Mouse (Mus musculus) neural tube, embryonic 14.5 days (tissue): ENCODE data around the gene Rbmxl2. TPM values are rescaled to one million over a fixed set of nuclear protein-coding genes. Genes with fewer than 3 reads are reported as not detected.
A peak's percentile ranks its signal among the peaks of the same experiment; 100 is the strongest.

ENCODE experiments used
- ATAC-seq: fragments of 200-750 bp; cut with Nextera tagmentation; 2 replicates; pipeline ENCODE4 v1.8.0; 2017; ENCODE audit warnings: low read depth, mild to moderate bottlenecking, moderate TSS enrichment, moderate library complexity
- H3K27ac ChIP-seq: fragments of 300-500 bp; sonication (generic); 2 replicates; pipeline ENCODE4 v1.5.1; 2014; ENCODE audit warnings: low read depth, mild to moderate bottlenecking, control low read depth, low read length, moderate library complexity, mixed read lengths
- H3K27me3 ChIP-seq: fragments of 300-500 bp; sonication (generic); 2 replicates; pipeline ENCODE4 v1.6.1; 2014; ENCODE audit warnings: low read length; ENCODE audit not compliant: control insufficient read depth, insufficient read depth
- H3K36me3 ChIP-seq: fragments of 300-500 bp; sonication (generic); 2 replicates; pipeline ENCODE4 v1.6.1; 2014; ENCODE audit warnings: low read length, mixed read lengths; ENCODE audit not compliant: control insufficient read depth, insufficient read depth
- H3K4me1 ChIP-seq: fragments of 300-500 bp; sonication (generic); 2 replicates; pipeline ENCODE4 v1.6.1; 2014; ENCODE audit warnings: low read length; ENCODE audit not compliant: control insufficient read depth, insufficient read depth
- H3K4me2 ChIP-seq: fragments of 300-500 bp; sonication (generic); 2 replicates; pipeline ENCODE4 v1.6.1; 2014; ENCODE audit warnings: mild to moderate bottlenecking, low read depth, low read length, control low read depth
- H3K4me3 ChIP-seq: fragments of 300-500 bp; sonication (generic); 2 replicates; pipeline ENCODE4 v1.5.1; 2014; ENCODE audit warnings: low read depth, low read length, control low read depth, mixed read lengths
- H3K9ac ChIP-seq: fragments of 300-500 bp; sonication (generic); replicated peaks from 2 replicates; pipeline ENCODE4 v1.6.1; 2014; ENCODE audit warnings: low read depth, mild to moderate bottlenecking, control low read depth, low read length, mixed read lengths
- H3K9me3 ChIP-seq: fragments of 300-500 bp; sonication (generic); 2 replicates; pipeline ENCODE4 v1.6.1; 2016; ENCODE audit warnings: low read length; ENCODE audit not compliant: control insufficient read depth
- WGBS: fragments of 180-500 bp; shearing (Covaris S2); extraction: QIAGEN DNeasy Blood & Tissue Kit; methylation state at CpG from one replicate; pipeline ENCODE4 v1.1.7; 2014; 5-methylcytosine and 5-hydroxymethylcytosine counted together
- polyA plus RNA-seq: library from polyadenylated mRNA; unstranded; fragments of >200 nt; fragmentation: Nextera tagmentation; extraction: Ambion mirVana; gene quantifications from 2 replicates; pipeline ENCODE4 v1.2.1, GENCODE M21; 2014

The Rbmxl2 gene
- not detected in 2 replicates for polyA plus RNA-seq

DNA sequence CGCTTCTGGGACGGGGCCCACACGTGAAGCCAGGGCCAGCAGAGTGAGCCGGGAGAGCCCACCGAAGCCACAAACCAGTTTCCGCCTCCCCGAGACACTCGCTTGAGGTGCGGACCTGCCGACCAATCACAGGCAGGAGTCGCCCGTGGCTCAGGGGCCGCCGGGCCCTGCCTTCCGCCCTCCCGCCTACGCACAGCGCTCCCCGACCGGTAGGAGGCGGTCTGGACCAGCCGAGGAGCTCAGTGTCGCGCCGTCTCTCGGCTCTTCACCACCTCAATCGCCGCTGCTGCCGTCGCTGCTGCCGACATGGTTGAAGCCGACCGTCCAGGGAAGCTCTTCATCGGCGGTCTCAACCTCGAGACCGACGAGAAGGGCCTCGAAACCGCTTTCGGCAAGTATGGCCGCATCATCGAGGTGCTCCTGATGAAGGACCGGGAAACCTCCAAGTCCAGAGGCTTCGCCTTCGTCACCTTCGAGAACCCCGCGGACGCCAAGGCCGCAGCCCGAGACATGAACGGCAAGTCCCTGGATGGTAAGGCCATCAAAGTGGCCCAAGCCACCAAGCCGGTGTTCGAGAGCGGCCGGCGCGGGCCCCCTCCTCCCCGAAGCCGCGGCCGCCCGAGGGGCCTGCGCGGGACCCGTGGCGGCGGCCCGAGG is at the start of gene Rbmxl2:
Gene Rbmxl2, plus strand, starts transcription at position 242 of the 657 bp plus-strand sequence.
- Histone ChIP-seq H3K4me1 (no peaks in the 10 kb centered on the region), H3K4me3 (peak within 1 kb of the TSS; percentile 13), H3K9me3 (peaks cover 3% of the 10 kb centered on the region), H3K36me3 (no peaks in the 10 kb centered on the region), H3K27me3 (peaks cover 31% of the 10 kb centered on the region), H3K9ac (no peak within 1 kb of the TSS), H3K27ac (no peak within 1 kb of the TSS), H3K4me2 (0 out of 2 replicates have a peak within 1 kb of the TSS, but pooled peaks have one; percentile 2)
- ATAC-seq = 0 out of 2 replicates have a peak, but pooled peaks have one; percentile 14
- 37% methylated on average over 70 of the region's 70 CpGs for WGBS

DNA sequence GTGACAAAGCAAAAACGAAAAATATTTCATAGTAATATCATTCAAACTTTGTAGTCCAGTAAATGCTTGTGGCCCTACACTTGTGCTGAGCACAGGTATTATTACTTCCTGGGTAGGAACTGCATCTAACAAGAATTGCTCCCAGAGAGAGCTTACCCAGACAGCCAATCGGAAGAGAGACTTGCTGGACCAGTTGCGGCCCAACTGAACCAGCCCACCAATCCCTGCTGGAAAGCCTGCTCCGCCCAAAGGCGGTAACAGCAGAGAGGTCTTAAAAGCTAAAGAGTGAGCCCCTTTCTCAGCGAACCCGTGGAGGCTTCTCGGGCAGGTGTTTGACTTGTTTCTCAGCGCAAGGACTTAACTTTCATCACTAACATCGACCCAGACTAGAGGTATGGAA is 42.6 kb upstream of the Rbmxl2 start, which contains the start of gene Nlrp14:
Gene Nlrp14, plus strand, starts transcription at position 301 of the 400 bp plus-strand sequence.
- Histone ChIP-seq H3K9ac (no peak within 1 kb of the TSS), H3K27ac (no peak within 1 kb of the TSS), H3K36me3 (no peaks in the 10 kb centered on the region), H3K27me3 (no peaks in the 10 kb centered on the region), H3K4me3 (no peak within 1 kb of the TSS), H3K9me3 (no peaks in the 10 kb centered on the region), H3K4me2 (no peak within 1 kb of the TSS), H3K4me1 (no peaks in the 10 kb centered on the region)
- no peak for ATAC-seq
- WGBS = 88% methylated on average over 10 of the region's 10 CpGs

DNA sequence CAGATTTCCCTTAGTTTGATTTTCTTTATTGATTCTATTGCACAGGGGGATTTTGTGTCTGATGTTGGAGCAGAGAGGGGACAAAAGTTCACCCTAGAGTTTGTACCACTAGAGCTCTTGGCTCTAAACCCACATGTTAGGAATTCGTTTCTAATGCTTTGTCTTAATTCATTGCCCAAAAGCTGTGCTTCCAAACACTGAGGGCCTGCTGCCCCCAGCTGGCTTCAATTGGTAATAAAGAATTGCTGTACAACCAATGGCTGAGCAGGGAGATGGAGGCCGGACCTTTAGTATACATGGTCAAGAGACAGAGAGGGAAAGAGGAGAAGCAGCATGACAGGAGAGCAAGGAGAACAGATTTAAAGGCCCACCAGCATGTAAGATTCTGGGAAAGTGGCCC is 28.8 kb upstream of the Rbmxl2 start:
- ATAC-seq = no peak
- WGBS = 44% methylated on average over 2 of the region's 2 CpGs

DNA sequence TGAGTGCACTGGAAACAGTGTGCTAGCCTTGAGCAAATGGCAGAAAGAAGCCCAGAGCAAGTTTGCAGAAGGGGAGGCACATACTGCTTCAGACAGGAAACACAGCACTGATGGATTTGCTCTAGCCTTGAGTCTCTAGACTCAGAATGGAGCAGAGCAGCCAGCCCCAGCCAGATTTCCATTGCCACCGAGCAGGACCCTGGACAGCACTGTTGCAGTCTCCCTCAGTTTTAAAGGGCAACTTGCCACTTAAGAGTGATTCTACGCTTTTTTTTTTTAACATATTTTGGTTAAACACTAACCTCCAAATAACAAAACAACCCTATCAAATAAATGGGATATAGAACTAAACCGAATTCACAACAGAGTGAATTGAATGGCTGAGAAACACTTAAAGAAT is 7.4 kb upstream of the Rbmxl2 start:
- H3K4me1 ChIP-seq = no peaks in the 10 kb centered on the region
- H3K4me2 ChIP-seq = no peak overlapping the region
- H3K9ac ChIP-seq = no peak overlapping the region
- WGBS = 52% methylated on average over 3 of the region's 3 CpGs
- no peaks in the 10 kb centered on the region for H3K36me3 ChIP-seq
- no peak overlapping the region for H3K27ac ChIP-seq
- H3K27me3 ChIP-seq = no peaks in the 10 kb centered on the region
- H3K4me3 ChIP-seq = no peak overlapping the region
- ATAC-seq = no peak
- H3K9me3 ChIP-seq = no peaks in the 10 kb centered on the region

More for the DNA sequence above, 28.8 kb upstream of the Rbmxl2 start:
- no peaks in the 10 kb centered on the region for H3K36me3 ChIP-seq
- no peak overlapping the region for H3K27ac ChIP-seq
- no peak overlapping the region for H3K4me3 ChIP-seq
- H3K4me1 ChIP-seq = no peaks in the 10 kb centered on the region
- no peaks in the 10 kb centered on the region for H3K9me3 ChIP-seq
- H3K27me3 ChIP-seq = no peaks in the 10 kb centered on the region
- H3K9ac ChIP-seq = no peak overlapping the region
- no peak overlapping the region for H3K4me2 ChIP-seq

DNA sequence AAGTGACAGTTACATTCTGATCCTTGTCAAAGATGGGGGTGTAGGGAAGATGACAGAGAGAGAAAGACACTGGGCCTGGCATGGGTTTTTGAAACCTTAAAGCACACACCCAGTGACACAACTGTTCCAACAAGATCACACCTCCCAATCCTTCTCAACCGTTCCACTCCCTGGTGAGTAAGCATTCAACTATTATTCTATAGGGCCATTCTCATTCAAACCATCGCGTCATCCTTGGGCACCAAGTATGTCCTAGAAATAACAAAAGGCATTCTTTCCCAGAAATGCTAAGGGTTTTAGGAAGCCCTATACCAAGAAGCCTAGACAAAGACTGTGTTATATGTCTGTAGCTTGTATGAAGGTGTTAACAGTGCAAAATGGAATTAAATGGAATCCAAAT is 1.4 kb upstream of the Rbmxl2 start:
- H3K27me3 ChIP-seq = peaks cover 31% of the 10 kb centered on the region
- WGBS = 85% methylated on average over 3 of the region's 3 CpGs
- no peak overlapping the region for H3K9ac ChIP-seq
- H3K9me3 ChIP-seq = peaks cover 3% of the 10 kb centered on the region
- H3K4me2 ChIP-seq = no peak overlapping the region
- no peak overlapping the region for H3K27ac ChIP-seq
- no peak for ATAC-seq
- no peak overlapping the region for H3K4me3 ChIP-seq
- H3K4me1 ChIP-seq = no peaks in the 10 kb centered on the region
- H3K36me3 ChIP-seq = no peaks in the 10 kb centered on the region

DNA sequence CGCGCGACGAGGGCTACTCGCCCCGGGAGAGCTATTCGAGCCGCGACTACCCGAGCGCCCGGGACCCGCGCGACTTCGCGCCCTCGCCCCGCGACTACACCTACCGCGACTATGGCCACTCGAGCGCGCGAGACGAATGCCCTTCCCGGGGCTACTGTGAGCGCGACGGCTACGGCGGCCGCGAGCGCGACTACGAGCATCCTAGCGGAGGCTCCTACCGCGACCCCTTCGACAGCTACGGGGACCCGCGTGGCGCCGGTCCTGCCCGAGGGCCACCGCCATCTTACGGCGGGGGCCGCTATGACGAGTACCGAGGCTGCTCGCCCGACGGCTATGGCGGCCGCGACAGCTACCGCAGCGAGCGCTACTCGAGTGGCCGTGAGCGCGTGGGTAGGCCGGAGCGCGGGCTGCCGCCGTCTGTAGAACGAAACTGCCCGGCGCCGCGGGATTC is 906 bp downstream of the Rbmxl2 start:
- H3K4me3 ChIP-seq = peak overlapping the region; percentile 13
- peaks cover 3% of the 10 kb centered on the region for H3K9me3 ChIP-seq
- H3K27ac ChIP-seq = no peak overlapping the region
- no peaks in the 10 kb centered on the region for H3K36me3 ChIP-seq
- H3K9ac ChIP-seq = no peak overlapping the region
- H3K27me3 ChIP-seq = peaks cover 31% of the 10 kb centered on the region
- WGBS = 24% methylated on average over 55 of the region's 77 CpGs
- peak; percentile 56 for ATAC-seq
- H3K4me2 ChIP-seq = 0 out of 2 replicates have a peak overlapping the region, but pooled peaks have one; percentile 2
- H3K4me1 ChIP-seq = no peaks in the 10 kb centered on the region

DNA sequence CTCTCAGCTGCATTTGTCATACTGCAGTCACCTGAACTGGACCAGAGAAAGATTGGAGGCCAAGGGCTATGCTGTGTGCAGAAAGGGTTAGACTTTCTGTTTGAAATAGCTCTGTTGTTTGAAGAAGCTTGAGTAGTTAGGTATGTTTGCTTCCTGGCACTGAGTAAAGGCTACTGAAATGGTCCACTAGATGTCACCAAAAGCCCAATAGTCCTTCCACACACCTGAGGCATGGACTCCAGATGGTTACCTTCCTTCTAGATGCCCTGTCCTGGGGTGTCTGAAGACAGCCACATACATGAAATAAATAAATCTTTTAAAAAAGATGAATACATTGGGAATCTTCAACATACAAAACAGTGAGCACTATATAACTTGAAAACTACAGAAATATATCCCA is 6.5 kb downstream of the Rbmxl2 start:
- Histone ChIP-seq H3K9ac (no peak overlapping the region), H3K4me3 (no peak overlapping the region), H3K36me3 (no peaks in the 10 kb centered on the region), H3K4me1 (no peaks in the 10 kb centered on the region), H3K9me3 (no peaks in the 10 kb centered on the region), H3K27ac (no peak overlapping the region), H3K4me2 (no peak overlapping the region), H3K27me3 (peaks cover 10% of the 10 kb centered on the region)
- ATAC-seq = peak; percentile 92

DNA sequence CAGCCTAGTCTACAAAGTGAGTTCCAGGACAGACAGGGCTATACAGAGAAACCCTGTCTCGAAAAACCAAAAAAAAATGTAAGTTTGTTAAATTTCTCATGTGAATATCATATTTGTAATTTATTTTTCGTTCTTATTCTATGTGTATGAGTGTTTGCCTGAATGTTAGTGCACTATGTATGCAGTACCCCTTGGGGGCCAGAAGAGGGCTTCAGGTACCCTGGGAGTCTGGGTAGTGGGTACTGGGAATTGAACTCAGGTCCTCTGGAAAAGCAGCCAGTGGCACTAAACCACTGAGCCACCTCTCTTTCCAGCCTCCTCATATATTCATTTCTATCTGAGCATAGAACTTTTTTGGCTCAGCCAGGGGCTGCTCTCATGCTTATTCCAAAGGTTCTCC is 7.6 kb downstream of the Rbmxl2 start:
- Histone ChIP-seq H3K4me1 (no peaks in the 10 kb centered on the region), H3K27me3 (no peaks in the 10 kb centered on the region), H3K36me3 (no peaks in the 10 kb centered on the region), H3K9me3 (no peaks in the 10 kb centered on the region), H3K27ac (no peak overlapping the region), H3K4me2 (no peak overlapping the region), H3K4me3 (no peak overlapping the region), H3K9ac (no peak overlapping the region)
- 88% methylated on average over 2 of the region's 2 CpGs for WGBS
- ATAC-seq = no peak

DNA sequence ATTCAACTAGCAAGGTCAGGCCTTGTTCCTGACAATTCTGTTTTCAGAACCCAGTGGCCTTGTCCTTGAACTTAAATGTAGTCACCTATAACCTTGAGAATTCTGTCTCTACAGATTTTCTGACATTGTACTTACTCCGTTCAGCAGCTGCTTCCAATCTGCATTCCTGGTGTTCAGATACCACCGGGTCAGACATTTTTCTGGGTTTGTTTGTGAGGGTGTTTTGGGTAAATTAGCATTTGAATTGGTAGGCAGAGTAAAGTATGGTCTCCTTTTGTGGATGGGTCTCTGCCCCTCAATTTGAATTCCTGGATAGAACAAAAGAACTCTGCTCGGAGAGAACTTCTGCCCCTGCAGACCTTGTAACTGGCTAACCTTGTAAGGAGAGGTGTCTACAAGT is 27.6 kb downstream of the Rbmxl2 start:
- ATAC-seq = no peak
- Histone ChIP-seq H3K36me3 (no peaks in the 10 kb centered on the region), H3K27me3 (no peaks in the 10 kb centered on the region), H3K4me3 (no peak overlapping the region), H3K27ac (no peak overlapping the region), H3K4me2 (no peak overlapping the region), H3K9me3 (no peaks in the 10 kb centered on the region), H3K9ac (no peak overlapping the region), H3K4me1 (no peaks in the 10 kb centered on the region)
- 9% methylated on average over 3 of the region's 3 CpGs for WGBS
